Mouse (Mus musculus) mouse embryonic stem cell (cell line): ENCODE results near the gene Erich3.

Experiments
- in situ Hi-C, 2 experiments: fragments of 300-500 bp; cut with MboI; formaldehyde crosslinking; loops; 1 replicate in 1 of 2; 3 replicates in 1 of 2; pipeline ENCODE4 v1.14.3; 2019 to 2020; ENCODE audit warnings: low sequenced_read_pairs in 2 of 2, low pct_unique_long_range_greater_than_20kb in 1 of 2, mixed read lengths in 1 of 2; ENCODE audit not compliant: unreplicated experiment in 1 of 2

Erich3 gene

GRCm38 (mm10) chr3:154668485-154668884 lies 4.8 kb downstream of the Erich3 start:
- in situ Hi-C loops = no loop called here

GRCm38 (mm10) chr3:154670584-154670983 lies 6.9 kb downstream of the Erich3 start:
- in situ Hi-C loops = no loop called here

- in situ Hi-C loops = no loop called here
These were observed 7.4 kb downstream of the Erich3 start for GRCm38 (mm10) chr3:154671013-154671412.

- in situ Hi-C loops = no loop called here
These were observed 9.7 kb downstream of the Erich3 start for GRCm38 (mm10) chr3:154673326-154673725.

DNA sequence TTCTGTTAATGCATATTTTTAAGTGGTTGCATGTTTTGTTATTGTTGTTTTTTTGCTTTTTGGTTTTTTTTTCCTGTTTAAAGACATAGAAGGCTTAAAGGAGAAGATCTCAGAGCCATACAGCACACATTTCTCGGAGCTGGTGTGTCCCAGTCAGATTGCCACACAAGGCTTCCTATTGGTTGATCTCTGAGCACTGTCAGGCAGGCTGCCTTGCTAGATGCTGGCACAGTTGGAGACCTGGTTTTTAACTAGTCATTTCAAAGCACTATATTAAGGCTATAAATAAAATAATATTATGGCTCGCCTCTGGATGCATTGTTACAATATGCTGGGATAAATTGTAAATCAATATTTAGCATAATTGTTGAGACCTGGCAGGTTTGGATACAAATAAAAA lies 18.9 kb downstream of the Erich3 start:
- in situ Hi-C loops = no loop called here

GRCm38 (mm10) chr3:154683667-154684066 lies 20.0 kb downstream of the Erich3 start:
- in situ Hi-C loops = no loop called here

- in situ Hi-C loops = no loop called here
These were observed 26.6 kb downstream of the Erich3 start for GRCm38 (mm10) chr3:154690260-154690659.

GRCm38 (mm10) chr3:154691897-154692571 lies 28.4 kb downstream of the Erich3 start:
- in situ Hi-C loops = no loop called here

- in situ Hi-C loops = no loop called here
These were observed 28.9 kb downstream of the Erich3 start for GRCm38 (mm10) chr3:154692572-154692922.

DNA sequence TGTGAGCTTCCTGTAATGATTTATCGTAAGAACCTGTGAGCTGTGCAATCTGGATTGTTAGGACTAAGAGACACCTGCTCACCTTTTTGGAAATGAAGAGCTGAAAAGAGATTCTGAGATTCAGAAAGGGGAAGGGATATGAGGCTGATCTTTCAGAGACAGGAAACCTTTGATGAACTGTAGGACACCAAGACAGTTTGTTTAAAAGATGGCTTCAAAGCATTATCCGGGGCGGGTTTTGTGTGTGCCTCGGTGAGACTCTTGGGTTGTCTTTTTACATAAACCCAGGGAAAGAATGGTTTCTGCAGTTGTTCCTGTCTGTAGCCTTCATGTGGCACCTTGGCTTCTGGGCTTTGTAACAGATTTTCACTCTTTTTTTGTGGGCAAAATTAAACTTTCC lies 30.2 kb downstream of the Erich3 start:
- in situ Hi-C loops = no loop called here

DNA sequence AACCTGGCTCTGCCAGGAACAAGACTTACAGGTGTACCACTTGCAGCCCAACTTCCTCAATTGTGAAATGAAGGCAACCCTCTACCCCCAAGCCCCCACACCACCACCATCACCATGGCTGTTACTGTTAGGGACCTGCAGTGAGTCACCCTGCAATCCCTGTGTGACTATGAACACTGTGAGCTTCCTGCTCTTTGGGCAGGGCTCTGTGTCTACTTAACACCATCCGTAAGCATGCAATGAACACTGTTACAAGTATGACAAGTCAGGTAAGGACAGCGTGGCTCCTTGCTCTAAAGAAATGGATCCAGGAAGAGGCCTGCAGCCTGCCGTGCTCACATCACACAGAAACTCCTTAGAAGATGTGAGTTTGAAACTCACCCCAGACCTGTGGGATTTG lies 33.0 kb downstream of the Erich3 start:
- in situ Hi-C loops = no loop called here

GRCm38 (mm10) chr3:154698907-154699306 lies 35.2 kb downstream of the Erich3 start:
- in situ Hi-C loops = no loop called here

- in situ Hi-C loops = no loop called here
These were observed 36.6 kb downstream of the Erich3 start for GRCm38 (mm10) chr3:154700296-154700695.

DNA sequence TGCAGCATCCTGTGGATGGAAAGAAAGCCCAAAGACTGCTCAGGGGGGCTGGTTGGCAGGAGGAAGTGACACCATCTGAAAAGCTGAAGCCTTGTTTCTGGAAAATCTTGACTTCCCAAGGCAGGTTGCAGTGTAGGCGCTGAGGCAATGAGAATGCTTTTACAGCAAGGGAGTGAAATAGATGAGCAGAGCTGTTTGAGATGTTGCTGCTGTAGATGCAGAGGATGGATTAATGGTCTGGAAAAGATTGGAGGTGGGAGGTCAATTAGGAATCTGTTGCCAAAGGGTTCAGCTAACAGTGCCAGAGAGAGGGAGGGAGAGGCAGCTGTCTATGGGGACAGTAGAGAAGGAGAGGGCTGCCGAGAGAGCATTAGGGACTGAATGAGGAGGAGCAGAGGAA lies 37.1 kb downstream of the Erich3 start:
- in situ Hi-C loops = no loop called here

GRCm38 (mm10) chr3:154704755-154705154 lies 41.1 kb downstream of the Erich3 start:
- in situ Hi-C loops = no loop called here

DNA sequence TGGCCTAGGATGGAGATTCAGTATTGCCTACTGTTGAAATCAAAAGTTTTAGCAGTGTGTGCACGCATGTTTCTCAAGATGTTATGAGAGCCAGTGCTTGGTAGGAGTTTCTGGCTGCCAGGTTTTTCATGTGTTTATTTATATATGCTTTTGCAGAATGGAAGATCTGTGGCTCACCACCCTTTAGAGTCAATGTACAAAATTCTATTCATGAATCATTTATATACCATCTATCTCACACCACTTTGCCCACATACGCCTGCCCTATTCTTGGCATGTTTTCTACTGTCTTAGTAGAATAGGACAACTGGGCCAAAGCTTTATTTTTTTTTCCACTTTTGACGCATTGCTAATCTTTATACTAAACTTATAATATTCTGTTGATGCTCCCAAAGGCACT lies 44.5 kb downstream of the Erich3 start:
- in situ Hi-C loops = no loop called here

- in situ Hi-C loops = no loop called here
These were observed 59.5 kb downstream of the Erich3 start for GRCm38 (mm10) chr3:154723198-154723597.

GRCm38 (mm10) chr3:154731431-154731830 lies 67.8 kb downstream of the Erich3 start:
- in situ Hi-C loops = no loop called here

- in situ Hi-C loops = no loop called here
These were observed 77.8 kb downstream of the Erich3 start for GRCm38 (mm10) chr3:154741496-154741895.

- in situ Hi-C loops = no loop called here
These were observed 79.3 kb downstream of the Erich3 start for GRCm38 (mm10) chr3:154742927-154743326.

GRCm38 (mm10) chr3:154744317-154744716 lies 80.7 kb downstream of the Erich3 start:
- in situ Hi-C loops = no loop called here
